Mouse (Mus musculus) liver, embryonic 14.5 days (tissue): Measurements from ENCODE around the gene Eya2. TPM values are rescaled to one million over a fixed set of nuclear protein-coding genes. Genes with fewer than 3 reads are reported as not detected.

Experiments used
- ATAC-seq: fragments of 200-750 bp; cut with Nextera tagmentation; 2 replicates; pipeline ENCODE4 v1.8.0; 2017; ENCODE audit warnings: moderate number of reproducible peaks, mild to moderate bottlenecking, moderate library complexity; ENCODE audit not compliant: insufficient read depth
- DNase-seq, 3 experiments: peaks; one replicate each; pipeline ENCODE4 v3.0.0-alpha.2; 2012 to 2013; ENCODE audit warnings: low read depth in 3 of 3, low spot score in 3 of 3
- H3K27ac ChIP-seq: fragments of 300-500 bp; sonication (generic); 2 replicates; pipeline ENCODE4 v1.5.1; 2014; ENCODE audit warnings: moderate library complexity, mild to moderate bottlenecking, control low read depth, inconsistent platforms
- H3K27me3 ChIP-seq: fragments of 300-500 bp; sonication (generic); 2 replicates; pipeline ENCODE4 v1.6.1; 2014; ENCODE audit warnings: mild to moderate bottlenecking, low read length, moderate library complexity; ENCODE audit not compliant: control insufficient read depth, insufficient read depth
- H3K36me3 ChIP-seq: fragments of 300-500 bp; sonication (generic); replicated peaks from 2 replicates; pipeline ENCODE4 v1.6.1; 2014; ENCODE audit warnings: low read depth; ENCODE audit not compliant: control insufficient read depth, insufficient read depth
- H3K4me1 ChIP-seq, 2 experiments: fragments of 200-500 bp in 1 of 2; fragments of 300-500 bp in 1 of 2; sonication (generic) in 1 of 2; replicated peaks; 2 replicates each; pipeline ENCODE4 v1.6.1; 2012 to 2014; ENCODE audit warnings: antibody characterized with exemption in 1 of 2, inconsistent platforms in 1 of 2, low read length in 1 of 2; ENCODE audit not compliant: control insufficient read depth in 2 of 2, insufficient read depth in 2 of 2
- H3K4me2 ChIP-seq: fragments of 300-500 bp; sonication (generic); 2 replicates; pipeline ENCODE4 v1.6.1; 2014; ENCODE audit warnings: low read depth, mild to moderate bottlenecking, control low read depth, moderate library complexity
- H3K4me3 ChIP-seq, 2 experiments: fragments of 200-500 bp in 1 of 2; fragments of 300-500 bp in 1 of 2; sonication (generic) in 1 of 2; 2 replicates each; pipeline ENCODE4 v1.5.1; 2012 to 2014; ENCODE audit warnings: low read depth in 2 of 2, low read length in 2 of 2, mild to moderate bottlenecking in 2 of 2, control low read depth in 1 of 2, inconsistent platforms in 1 of 2, moderate library complexity in 1 of 2; ENCODE audit not compliant: insufficient read depth in 1 of 2
- H3K9ac ChIP-seq: fragments of 300-500 bp; sonication (generic); replicated peaks from 2 replicates; pipeline ENCODE4 v1.6.1; 2014; ENCODE audit warnings: mild to moderate bottlenecking, control low read depth, moderate library complexity
- H3K9me3 ChIP-seq: fragments of 300-500 bp; sonication (generic); 2 replicates; pipeline ENCODE4 v1.6.1; 2016; ENCODE audit warnings: low read length, mixed read lengths; ENCODE audit not compliant: control insufficient read depth
- CTCF ChIP-seq: IDR thresholded peaks from 2 replicates; pipeline ENCODE4 v1.5.1; 2016; ENCODE audit warnings: antibody characterized with exemption, low read depth, control low read depth
- EP300 ChIP-seq: IDR thresholded peaks from 2 replicates; pipeline ENCODE4 v1.6.1; 2016; ENCODE audit warnings: antibody characterized with exemption, low read depth
- whole genome bisulfite sequencing: fragments of 180-500 bp; shearing (Covaris S2); extraction: QIAGEN DNeasy Blood & Tissue Kit; methylation state at CpG from one replicate; pipeline ENCODE4 v1.1.7; 2014; ENCODE audit not compliant: insufficient replicate concordance; 5-methylcytosine and 5-hydroxymethylcytosine counted together
- polyA plus RNA-seq, 2 experiments: library from polyadenylated mRNA; depleted of rRNA in 1 of 2; stranded (reverse) in 1 of 2; unstranded in 1 of 2; fragments of >200 nt; fragmentation: Nextera tagmentation in 1 of 2; extraction: Ambion mirVana in 1 of 2; gene quantifications; 2 replicates each; pipeline versions ENCODE4 v1.2.1 to v1.2.3; 2012 to 2014

The Eya2 gene
- polyA plus RNA-seq (2012; rRNA removed) (0.10 and 0.16 TPM in 2 replicates), polyA plus RNA-seq (2014; fragmentation: Nextera tagmentation; extraction: Ambion mirVana) (0.13 and 0.25 TPM in 2 replicates)

GRCm38 (mm10) chr2:165594907-165595675 is at the start of gene Eya2:
Eya2 (plus strand) TSS chr2:165595032.
- TF ChIP-seq EP300, result no peak
- no peak for TF ChIP-seq CTCF
- 0 out of 4 replicates have a peak within 1 kb of the TSS, but pooled peaks of 1 of the 2 experiments have one; percentile 0 for H3K4me3 ChIP-seq
- no peak within 1 kb of the TSS for H3K9ac ChIP-seq
- no peak within 1 kb of the TSS for H3K27ac ChIP-seq
- ATAC-seq (no peak), DNase-seq (no peak)
- no peaks in the 10 kb centered on the region for H3K9me3 ChIP-seq
- H3K4me1 ChIP-seq, result no peaks in the 10 kb centered on the region
- H3K27me3 ChIP-seq, result peaks cover 33% of the 10 kb centered on the region
- WGBS, result 2% methylated on average over 63 of the region's 83 CpGs
- H3K36me3 ChIP-seq, result no peaks in the 10 kb centered on the region
- no peak within 1 kb of the TSS for H3K4me2 ChIP-seq

- no peak overlapping the region for H3K4me3 ChIP-seq
- H3K4me1 ChIP-seq, result no peaks in the 10 kb centered on the region
- H3K36me3 ChIP-seq, result no peaks in the 10 kb centered on the region
- no peak overlapping the region for H3K9ac ChIP-seq
- H3K9me3 ChIP-seq, result no peaks in the 10 kb centered on the region
- H3K27me3 ChIP-seq, result no peaks in the 10 kb centered on the region
- 72% methylated on average over 2 of the region's 2 CpGs for WGBS
- DNase-seq (no peak), ATAC-seq (no peak)
- H3K27ac ChIP-seq, result no peak overlapping the region
- TF ChIP-seq CTCF (no peak), EP300 (no peak)
- H3K4me2 ChIP-seq, result no peak overlapping the region
These were observed 49.1 kb upstream of the Eya2 start for GRCm38 (mm10) chr2:165545687-165546086.

GRCm38 (mm10) chr2:165546341-165546740 is 48.5 kb upstream of the Eya2 start:
- no peak overlapping the region for H3K27ac ChIP-seq
- H3K36me3 ChIP-seq, result no peaks in the 10 kb centered on the region
- H3K27me3 ChIP-seq, result no peaks in the 10 kb centered on the region
- H3K4me1 ChIP-seq, result no peaks in the 10 kb centered on the region
- WGBS, result 61% methylated on average over 8 of the region's 8 CpGs
- H3K4me3 ChIP-seq, result no peak overlapping the region
- H3K9ac ChIP-seq, result no peak overlapping the region
- H3K9me3 ChIP-seq, result no peaks in the 10 kb centered on the region
- ATAC-seq (no peak), DNase-seq (no peak)
- TF ChIP-seq CTCF, result no peak
- TF ChIP-seq EP300, result no peak
- no peak overlapping the region for H3K4me2 ChIP-seq

GRCm38 (mm10) chr2:165547410-165547809 is 47.4 kb upstream of the Eya2 start:
- DNase-seq, result peak; percentile 29 to 45 (median 30)
- H3K4me3 ChIP-seq, result no peak overlapping the region
- H3K36me3 ChIP-seq, result no peaks in the 10 kb centered on the region
- no peak overlapping the region for H3K9ac ChIP-seq
- H3K4me2 ChIP-seq, result no peak overlapping the region
- TF ChIP-seq EP300 (no peak), CTCF (no peak)
- no peak for ATAC-seq
- H3K9me3 ChIP-seq, result no peaks in the 10 kb centered on the region
- H3K27me3 ChIP-seq, result no peaks in the 10 kb centered on the region
- 47% methylated on average over 9 of the region's 9 CpGs for WGBS
- H3K4me1 ChIP-seq, result no peaks in the 10 kb centered on the region
- no peak overlapping the region for H3K27ac ChIP-seq

- TF ChIP-seq CTCF (no peak), EP300 (no peak)
- H3K4me2 ChIP-seq, result no peak overlapping the region
- ATAC-seq, result no peak
- 65% methylated on average over 6 of the region's 6 CpGs for WGBS
- H3K27me3 ChIP-seq, result no peaks in the 10 kb centered on the region
- no peaks in the 10 kb centered on the region for H3K4me1 ChIP-seq
- no peak for DNase-seq
- no peak overlapping the region for H3K4me3 ChIP-seq
- H3K27ac ChIP-seq, result no peak overlapping the region
- no peaks in the 10 kb centered on the region for H3K36me3 ChIP-seq
- H3K9ac ChIP-seq, result no peak overlapping the region
- no peaks in the 10 kb centered on the region for H3K9me3 ChIP-seq
These were observed 46.2 kb upstream of the Eya2 start for GRCm38 (mm10) chr2:165548627-165549026.
